Mouse (Mus musculus) limb, embryonic 13.5 days (tissue): ENCODE results near the gene Rarg. TPM values are rescaled to one million over a fixed set of nuclear protein-coding genes. Genes with fewer than 3 reads are reported as not detected.

Experiments used
- ATAC-seq: fragments of 200-750 bp; cut with Nextera tagmentation; 2 replicates; pipeline ENCODE4 v1.8.0; 2017; ENCODE audit warnings: low read depth, moderate number of reproducible peaks, moderate TSS enrichment; ENCODE audit not compliant: low FRiP score
- H3K27ac ChIP-seq: fragments of 300-500 bp; sonication (generic); 2 replicates; pipeline ENCODE4 v1.5.1; 2015; ENCODE audit warnings: inconsistent platforms, mild to moderate bottlenecking, moderate library complexity
- H3K27me3 ChIP-seq: fragments of 300-500 bp; sonication (generic); 2 replicates; pipeline ENCODE4 v1.6.1; 2015; ENCODE audit warnings: mild to moderate bottlenecking, inconsistent platforms
- H3K36me3 ChIP-seq: fragments of 300-500 bp; sonication (generic); 2 replicates; pipeline ENCODE4 v1.6.1; 2015; ENCODE audit warnings: inconsistent platforms, mild to moderate bottlenecking, moderate library complexity
- H3K4me1 ChIP-seq: fragments of 300-500 bp; sonication (generic); 2 replicates; pipeline ENCODE4 v1.6.1; 2015; ENCODE audit warnings: inconsistent platforms
- H3K4me2 ChIP-seq: fragments of 300-500 bp; sonication (generic); replicated peaks from 2 replicates; pipeline ENCODE4 v1.6.1; 2015; ENCODE audit warnings: inconsistent platforms, mild to moderate bottlenecking, moderate library complexity
- H3K4me3 ChIP-seq: fragments of 300-500 bp; sonication (generic); 2 replicates; pipeline ENCODE4 v1.5.1; 2015; ENCODE audit warnings: moderate library complexity, mild to moderate bottlenecking, inconsistent platforms
- H3K9ac ChIP-seq: fragments of 300-500 bp; sonication (generic); 2 replicates; pipeline ENCODE4 v1.6.1; 2015; ENCODE audit warnings: mild to moderate bottlenecking, inconsistent platforms
- H3K9me3 ChIP-seq: fragments of 300-500 bp; sonication (generic); 2 replicates; pipeline ENCODE4 v1.6.1; 2016; ENCODE audit warnings: inconsistent platforms
- WGBS: fragments of 180-500 bp; shearing (Covaris S2); methylation state at CpG from one replicate; pipeline ENCODE4 v1.1.7; 2015; 5-methylcytosine and 5-hydroxymethylcytosine counted together
- polyA plus RNA-seq: library from polyadenylated mRNA; unstranded; fragments of >200 nt; fragmentation: Nextera tagmentation; extraction: Ambion mirVana; gene quantifications from 2 replicates; pipeline ENCODE4 v1.2.1, GENCODE M21; 2015

The Rarg gene
- polyA plus RNA-seq, 1 experiment from 2014 or later, result 145 TPM

DNA sequence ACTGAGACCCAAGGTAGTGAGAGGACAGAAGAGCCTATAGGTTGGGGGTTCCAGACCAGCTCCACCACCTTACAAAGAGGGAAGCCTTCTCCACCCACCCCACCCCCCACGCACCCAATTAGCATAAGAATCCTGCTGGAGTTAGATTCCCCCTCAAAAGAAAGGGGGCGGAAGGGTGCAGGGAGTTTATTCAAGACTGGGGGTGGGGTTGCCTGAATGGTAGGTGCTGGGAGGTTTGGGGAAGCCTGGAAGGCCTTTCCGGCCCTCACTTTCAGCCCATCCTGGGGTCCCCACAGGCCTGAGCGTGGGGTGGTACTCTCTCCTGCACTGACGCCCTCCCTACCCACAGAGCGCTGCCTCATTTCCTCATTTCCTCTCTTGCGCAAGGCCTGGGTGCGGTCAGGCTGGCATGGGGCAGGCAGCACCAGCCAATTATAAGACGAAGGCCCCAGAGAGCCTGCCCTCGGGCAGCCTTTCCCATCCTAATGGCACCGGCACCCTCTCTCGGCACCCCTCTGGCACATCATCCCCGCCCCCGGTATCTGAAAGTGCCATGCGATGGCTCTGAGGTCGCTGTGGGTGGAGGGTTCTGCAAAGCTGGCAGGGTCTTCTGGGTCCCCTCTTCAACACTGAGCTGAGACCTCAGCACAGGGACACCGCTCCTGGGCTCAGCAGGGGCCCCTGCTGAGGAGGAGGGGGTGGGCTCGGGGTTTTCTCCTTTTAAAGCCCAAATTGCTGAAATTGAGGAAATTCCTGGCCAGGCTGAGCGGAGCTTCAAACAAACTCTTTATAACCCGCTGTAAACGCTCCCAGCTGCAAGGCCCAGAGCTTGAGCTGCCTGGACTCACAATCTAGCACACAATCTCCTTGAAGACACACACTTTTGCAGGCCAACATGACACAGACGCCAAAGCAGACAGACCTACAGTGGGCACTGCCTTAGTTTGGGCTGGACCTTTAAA lies 13.8 kb downstream of the Rarg start:
- H3K9me3 ChIP-seq, result no peaks in the 10 kb centered on the region
- H3K27ac ChIP-seq, result peak overlapping the region; percentile 99
- ATAC-seq, result no peak
- peaks cover 44% of the 10 kb centered on the region for H3K36me3 ChIP-seq
- H3K9ac ChIP-seq, result peak overlapping the region; percentile 72
- H3K27me3 ChIP-seq, result no peaks in the 10 kb centered on the region
- H3K4me1 ChIP-seq, result peaks cover 52% of the 10 kb centered on the region
- 7% methylated on average over 22 of the region's 22 CpGs for WGBS
- H3K4me2 ChIP-seq, result peak overlapping the region; percentile 93
- H3K4me3 ChIP-seq, result peak overlapping the region; percentile 64

DNA sequence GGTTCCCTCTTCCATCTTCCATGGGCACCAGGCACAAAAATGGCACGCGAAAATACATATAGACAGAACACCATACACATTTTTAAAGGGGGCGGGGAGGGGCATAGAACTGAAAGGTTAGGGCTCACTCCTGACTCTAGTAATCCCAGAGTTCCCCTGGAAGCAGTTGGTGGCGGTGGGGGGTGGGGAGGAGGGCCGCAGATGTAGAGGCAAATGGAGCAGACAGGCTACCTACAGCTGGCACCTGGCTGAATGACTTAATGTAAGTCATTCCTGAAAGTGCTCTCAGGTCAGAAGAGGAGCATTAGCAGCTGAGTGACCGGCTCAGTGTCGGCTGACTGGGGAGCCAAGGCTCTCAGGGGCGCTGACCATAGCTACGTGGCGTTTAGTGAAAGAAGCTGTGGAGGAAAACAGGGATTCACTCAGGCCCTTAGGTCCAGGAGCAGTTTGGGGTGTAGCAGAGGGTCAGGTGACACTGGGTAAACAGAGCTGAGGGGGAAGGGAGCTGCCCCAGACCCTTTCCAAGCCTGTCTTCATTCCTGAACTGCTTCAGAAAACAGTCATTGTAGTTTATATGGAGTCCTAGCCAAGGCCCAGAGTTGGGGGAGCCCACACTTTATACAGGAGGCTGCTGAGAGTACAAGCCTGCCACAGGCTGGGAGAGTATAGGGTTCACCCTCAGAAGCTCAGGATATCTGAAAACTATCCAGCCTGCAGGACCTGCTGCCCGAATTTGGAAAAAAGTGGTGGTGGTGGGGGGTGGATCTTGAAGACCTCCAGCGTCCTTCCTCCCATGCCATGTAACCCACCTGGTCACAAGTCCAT lies 14.7 kb downstream of the Rarg start:
- peak overlapping the region; percentile 72 for H3K9ac ChIP-seq
- peak overlapping the region; percentile 93 for H3K4me2 ChIP-seq
- no peaks in the 10 kb centered on the region for H3K9me3 ChIP-seq
- H3K27ac ChIP-seq, result peak overlapping the region; percentile 99
- peaks cover 49% of the 10 kb centered on the region for H3K4me1 ChIP-seq
- ATAC-seq, result no peak
- H3K36me3 ChIP-seq, result peaks cover 53% of the 10 kb centered on the region
- no peaks in the 10 kb centered on the region for H3K27me3 ChIP-seq
- 30% methylated on average over 12 of the region's 12 CpGs for WGBS
- H3K4me3 ChIP-seq, result peak overlapping the region; percentile 64

DNA sequence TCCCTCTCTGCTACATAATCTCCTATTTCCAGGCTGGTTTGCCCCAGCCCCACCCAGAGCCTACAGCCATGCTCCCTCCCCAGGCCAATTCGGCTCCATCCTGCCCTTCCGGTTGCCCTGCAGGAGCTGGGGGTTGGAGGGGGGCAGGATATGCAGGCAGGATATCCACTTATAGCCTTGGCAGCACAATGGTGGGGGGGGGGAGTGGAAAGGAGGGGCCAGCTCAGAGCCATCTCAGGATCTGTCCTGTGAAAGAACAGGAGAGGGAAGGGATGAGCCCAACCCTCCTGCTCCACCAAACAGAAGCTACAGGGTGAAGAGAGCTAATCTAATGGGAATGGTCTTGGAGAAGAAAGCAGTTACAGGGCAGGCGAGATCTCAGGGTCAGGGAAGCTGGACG lies 16.7 kb downstream of the Rarg start:
- H3K36me3 ChIP-seq, result peaks cover 72% of the 10 kb centered on the region
- peaks cover 44% of the 10 kb centered on the region for H3K4me1 ChIP-seq
- H3K27ac ChIP-seq, result no peak overlapping the region; the same call in 1 of the 2 replicates
- no peak overlapping the region for H3K9ac ChIP-seq
- H3K9me3 ChIP-seq, result no peaks in the 10 kb centered on the region
- ATAC-seq, result no peak
- no peak overlapping the region for H3K4me3 ChIP-seq
- no peak overlapping the region for H3K4me2 ChIP-seq
- no peaks in the 10 kb centered on the region for H3K27me3 ChIP-seq
- WGBS, result 79% methylated on average over 4 of the region's 4 CpGs

DNA sequence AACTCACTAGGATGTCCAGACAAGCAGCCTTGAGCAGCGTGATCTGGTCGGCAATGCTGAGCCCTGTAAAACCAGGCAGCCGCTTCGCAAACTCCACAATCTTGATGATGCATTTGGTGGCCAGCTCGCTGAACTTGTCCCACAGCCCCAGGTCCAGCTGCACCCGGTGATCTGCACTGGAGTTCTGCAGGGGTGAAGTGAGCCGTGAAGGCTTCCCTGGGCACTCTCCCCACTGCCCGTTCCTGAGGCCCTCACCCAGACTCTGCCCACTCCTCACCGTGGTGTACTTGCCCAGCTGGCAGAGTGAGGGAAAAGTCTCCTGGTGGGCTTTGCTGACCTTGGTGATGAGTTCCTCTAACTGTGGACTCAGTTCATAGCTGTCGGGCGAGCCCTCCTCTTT lies 17.5 kb downstream of the Rarg start:
- H3K36me3 ChIP-seq, result peaks cover 79% of the 10 kb centered on the region
- WGBS, result 76% methylated on average over 11 of the region's 11 CpGs
- no peak overlapping the region for H3K4me2 ChIP-seq
- H3K4me1 ChIP-seq, result peaks cover 44% of the 10 kb centered on the region
- H3K27me3 ChIP-seq, result no peaks in the 10 kb centered on the region
- ATAC-seq, result no peak
- no peak overlapping the region for H3K9ac ChIP-seq
- H3K4me3 ChIP-seq, result no peak overlapping the region
- no peaks in the 10 kb centered on the region for H3K9me3 ChIP-seq
- H3K27ac ChIP-seq, result peak overlapping the region; percentile 28; the same call in 1 of the 2 replicates

DNA sequence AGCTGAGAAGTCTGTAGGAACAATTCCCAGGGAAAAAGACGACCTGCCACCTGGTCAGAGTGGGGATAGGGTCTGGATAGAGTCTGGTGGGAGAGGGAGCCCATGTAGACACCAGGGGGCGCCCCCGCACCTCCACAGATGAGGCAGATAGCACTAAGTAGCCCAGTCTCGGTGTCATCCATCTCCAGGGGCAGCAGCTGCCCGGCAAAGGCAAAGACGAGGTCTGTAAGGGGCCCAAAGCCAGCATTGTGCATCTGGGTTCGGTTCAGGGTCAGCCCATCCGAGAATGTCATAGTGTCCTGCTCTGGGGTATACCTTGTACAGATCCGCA lies 18.1 kb downstream of the Rarg start:
- no peak overlapping the region for H3K9ac ChIP-seq
- H3K27ac ChIP-seq, result no peak overlapping the region
- H3K27me3 ChIP-seq, result no peaks in the 10 kb centered on the region
- H3K4me2 ChIP-seq, result no peak overlapping the region
- 0 out of 2 replicates have a peak, but pooled peaks have one; percentile 20 for ATAC-seq
- H3K36me3 ChIP-seq, result peaks cover 85% of the 10 kb centered on the region
- peaks cover 39% of the 10 kb centered on the region for H3K4me1 ChIP-seq
- H3K9me3 ChIP-seq, result no peaks in the 10 kb centered on the region
- WGBS, result 15% methylated on average over 9 of the region's 9 CpGs
- H3K4me3 ChIP-seq, result no peak overlapping the region

DNA sequence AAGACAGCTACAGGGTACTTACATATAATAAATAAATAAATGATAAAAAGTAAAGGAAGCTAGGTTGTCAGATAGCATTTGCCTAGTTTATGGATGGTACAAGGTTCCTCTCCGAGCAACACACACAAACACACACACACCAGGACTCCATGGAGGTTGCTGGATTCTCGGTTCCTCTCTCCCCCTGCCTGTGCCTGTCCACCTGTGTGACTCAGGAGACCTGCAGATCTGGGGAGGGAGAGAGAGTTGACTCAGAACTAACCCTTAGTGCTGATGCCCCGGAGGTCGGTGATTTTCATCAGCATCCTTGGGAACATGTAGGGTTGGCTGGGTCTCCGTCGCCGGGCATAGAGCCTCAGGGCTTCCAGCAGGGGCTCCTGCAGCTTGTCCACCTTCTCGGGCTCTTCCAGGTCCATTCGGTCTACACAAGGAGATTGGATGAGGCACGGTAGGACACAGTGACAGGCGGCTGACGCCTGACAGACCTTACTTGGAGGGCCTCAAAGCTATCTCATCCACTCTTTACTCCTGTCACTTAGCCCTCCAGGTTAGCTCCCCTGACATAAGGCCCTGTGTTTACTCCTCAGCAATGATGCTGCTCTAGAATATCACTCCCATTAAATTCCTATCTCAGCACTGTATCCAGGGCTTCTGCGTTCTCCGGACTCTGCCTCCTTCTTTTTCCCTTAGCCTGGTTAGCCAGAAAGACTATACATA lies 18.6 kb downstream of the Rarg start:
- Histone ChIP-seq H3K36me3 (peaks cover 91% of the 10 kb centered on the region), H3K4me2 (no peak overlapping the region)
- WGBS, result 94% methylated on average over 14 of the region's 14 CpGs

DNA sequence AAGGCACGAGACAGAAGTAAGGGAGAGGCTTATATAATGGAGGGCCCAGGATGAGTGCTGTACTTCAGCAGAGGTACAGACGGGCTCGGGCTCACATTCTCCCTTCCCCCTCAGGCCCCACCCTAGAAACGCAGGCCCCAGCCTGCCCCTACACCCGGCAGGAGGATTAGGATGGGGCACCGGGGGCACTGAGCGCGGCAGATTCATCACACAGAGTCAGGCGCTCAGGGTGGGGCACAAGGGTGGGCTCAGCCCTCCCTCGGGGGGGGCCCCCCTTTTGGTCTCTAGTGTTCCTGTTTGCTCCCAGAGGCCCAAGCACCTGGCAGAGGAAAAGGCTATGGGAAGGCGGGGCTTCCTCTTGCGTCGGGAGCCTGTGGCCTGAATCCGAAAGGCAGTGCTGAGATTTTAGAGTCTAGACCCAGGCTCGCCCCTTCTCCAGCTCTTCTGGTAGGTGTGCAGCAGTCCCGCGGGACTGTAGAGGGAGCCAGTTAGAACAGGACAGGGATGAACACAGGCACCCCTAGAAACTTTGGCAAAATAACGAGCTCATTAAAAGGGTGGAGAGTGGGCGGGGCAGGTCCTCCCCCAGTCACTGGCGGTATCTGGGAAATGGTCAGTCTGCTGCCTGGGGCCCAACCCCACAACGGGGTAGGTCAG lies 21.8 kb downstream of the Rarg start:
- peak; percentile 17; the same call in 1 of the 2 replicates for ATAC-seq
- Histone ChIP-seq H3K4me2 (0 out of 2 replicates have a peak overlapping the region, but pooled peaks have one; percentile 1), H3K9ac (no peak overlapping the region)

More for the DNA sequence above, 18.6 kb downstream of the Rarg start:
- no peak overlapping the region for H3K4me3 ChIP-seq
- peaks cover 36% of the 10 kb centered on the region for H3K4me1 ChIP-seq
- H3K27me3 ChIP-seq, result no peaks in the 10 kb centered on the region
- H3K27ac ChIP-seq, result no peak overlapping the region
- H3K9me3 ChIP-seq, result no peaks in the 10 kb centered on the region
- H3K9ac ChIP-seq, result no peak overlapping the region
- no peak for ATAC-seq

DNA sequence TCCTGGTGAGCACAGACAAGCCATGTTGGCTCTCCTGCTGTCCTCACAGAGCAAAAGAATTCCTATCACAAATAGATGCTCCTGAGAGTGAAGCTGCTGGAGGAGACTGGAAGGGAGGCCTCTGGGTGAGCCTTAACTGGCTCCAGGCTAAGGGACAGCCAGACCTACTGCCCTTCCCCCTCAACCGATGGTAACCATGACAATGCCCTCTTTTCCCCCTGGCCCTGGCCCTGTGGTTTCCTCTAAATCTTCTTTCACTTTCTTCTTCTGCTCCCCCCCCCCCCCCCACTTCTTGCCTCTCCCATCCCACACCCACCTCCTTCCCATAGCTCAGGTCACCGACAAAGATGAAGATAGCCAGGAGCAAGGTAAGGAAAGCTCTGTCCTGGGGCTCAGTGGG lies 23.4 kb downstream of the Rarg start:
- H3K4me1 ChIP-seq, result peaks cover 22% of the 10 kb centered on the region
- no peaks in the 10 kb centered on the region for H3K9me3 ChIP-seq
- 15% methylated on average over 2 of the region's 2 CpGs for WGBS
- H3K9ac ChIP-seq, result no peak overlapping the region
- no peak overlapping the region; the same call in 1 of the 2 replicates for H3K27ac ChIP-seq
- H3K27me3 ChIP-seq, result no peaks in the 10 kb centered on the region
- H3K4me3 ChIP-seq, result no peak overlapping the region
- no peak for ATAC-seq
- no peak overlapping the region for H3K4me2 ChIP-seq
- peaks cover 54% of the 10 kb centered on the region for H3K36me3 ChIP-seq

More for the DNA sequence above, 21.8 kb downstream of the Rarg start:
- H3K9me3 ChIP-seq, result no peaks in the 10 kb centered on the region
- no peaks in the 10 kb centered on the region for H3K27me3 ChIP-seq
- peak overlapping the region; percentile 44; the same call in 1 of the 2 replicates for H3K27ac ChIP-seq
- H3K4me1 ChIP-seq, result peaks cover 22% of the 10 kb centered on the region
- 34% methylated on average over 21 of the region's 21 CpGs for WGBS
- peaks cover 69% of the 10 kb centered on the region for H3K36me3 ChIP-seq
- H3K4me3 ChIP-seq, result no peak overlapping the region

DNA sequence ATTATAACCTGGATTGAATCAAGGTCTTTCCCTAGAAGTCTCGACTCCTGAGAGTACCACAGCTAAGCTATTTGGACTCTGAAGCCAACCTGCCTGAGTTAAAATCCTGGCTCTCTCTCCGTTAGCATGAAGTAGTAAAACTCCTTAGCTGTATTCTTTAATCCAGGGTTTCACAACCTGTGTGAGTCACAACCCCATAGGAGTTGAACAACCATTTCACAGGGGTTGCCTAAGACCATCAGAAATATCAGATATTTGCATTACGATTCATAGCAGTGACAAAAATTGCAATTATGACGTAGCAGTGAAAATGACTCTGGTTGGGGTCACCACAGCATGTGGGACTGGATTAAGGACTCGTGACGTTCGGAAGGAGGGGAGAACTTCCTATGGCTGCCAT lies 24.6 kb downstream of the Rarg start:
- peak overlapping the region; percentile 33; the same call in 1 of the 2 replicates for H3K27ac ChIP-seq
- no peak overlapping the region for H3K4me3 ChIP-seq
- no peak overlapping the region for H3K9ac ChIP-seq
- H3K4me2 ChIP-seq, result no peak overlapping the region
- no peaks in the 10 kb centered on the region for H3K9me3 ChIP-seq
- no peak for ATAC-seq
- 53% methylated on average over 7 of the region's 7 CpGs for WGBS
- peaks cover 22% of the 10 kb centered on the region for H3K4me1 ChIP-seq
- no peaks in the 10 kb centered on the region for H3K27me3 ChIP-seq
- peaks cover 43% of the 10 kb centered on the region for H3K36me3 ChIP-seq

DNA sequence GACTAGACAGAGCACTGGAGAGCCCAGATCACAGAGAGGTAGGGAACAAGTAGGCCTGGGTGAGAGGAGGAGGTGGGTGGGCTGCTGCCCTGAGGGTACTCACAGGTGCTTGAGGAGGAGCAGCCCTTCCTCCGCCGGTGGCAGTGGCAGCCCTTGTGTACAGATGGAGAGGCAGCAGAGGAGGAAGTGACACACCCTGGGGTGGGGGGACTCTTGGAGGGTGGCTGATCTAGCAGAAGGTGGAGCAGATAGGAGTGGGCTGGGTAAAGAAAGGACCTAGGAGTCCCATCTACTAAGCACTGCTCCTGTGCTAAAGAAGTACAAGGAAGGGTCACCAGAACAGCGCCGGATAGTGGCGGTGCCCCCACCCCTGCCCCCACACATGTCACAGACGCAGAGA lies 25.6 kb downstream of the Rarg start, which contains the start of gene Itgb7:
Gene Itgb7 (minus strand): TSS at position 197 of the 400 bp plus-strand sequence.
- peak within 1 kb of the TSS; percentile 33; the same call in 1 of the 2 replicates for H3K27ac ChIP-seq

More for the DNA sequence above, 25.6 kb downstream of the Rarg start, which contains the start of gene Itgb7:
- no peak within 1 kb of the TSS for H3K9ac ChIP-seq
- no peak within 1 kb of the TSS for H3K4me2 ChIP-seq
- no peaks in the 10 kb centered on the region for H3K9me3 ChIP-seq
- 39% methylated on average over 6 of the region's 6 CpGs for WGBS
- ATAC-seq, result no peak
- H3K27me3 ChIP-seq, result no peaks in the 10 kb centered on the region
- H3K36me3 ChIP-seq, result peaks cover 33% of the 10 kb centered on the region
- peaks cover 22% of the 10 kb centered on the region for H3K4me1 ChIP-seq
- no peak within 1 kb of the TSS for H3K4me3 ChIP-seq
